Mouse (Mus musculus): ENCODE measurements around the gene Ddx56. TPM values are rescaled to one million over a fixed set of nuclear protein-coding genes. Genes with fewer than 3 reads are reported as not detected.

Gene Ddx56
- polyA plus RNA-seq (2014; fragmentation: Nextera tagmentation; extraction: Ambion mirVana) = 64.0 and 80.2 TPM in 2 replicates

DNA sequence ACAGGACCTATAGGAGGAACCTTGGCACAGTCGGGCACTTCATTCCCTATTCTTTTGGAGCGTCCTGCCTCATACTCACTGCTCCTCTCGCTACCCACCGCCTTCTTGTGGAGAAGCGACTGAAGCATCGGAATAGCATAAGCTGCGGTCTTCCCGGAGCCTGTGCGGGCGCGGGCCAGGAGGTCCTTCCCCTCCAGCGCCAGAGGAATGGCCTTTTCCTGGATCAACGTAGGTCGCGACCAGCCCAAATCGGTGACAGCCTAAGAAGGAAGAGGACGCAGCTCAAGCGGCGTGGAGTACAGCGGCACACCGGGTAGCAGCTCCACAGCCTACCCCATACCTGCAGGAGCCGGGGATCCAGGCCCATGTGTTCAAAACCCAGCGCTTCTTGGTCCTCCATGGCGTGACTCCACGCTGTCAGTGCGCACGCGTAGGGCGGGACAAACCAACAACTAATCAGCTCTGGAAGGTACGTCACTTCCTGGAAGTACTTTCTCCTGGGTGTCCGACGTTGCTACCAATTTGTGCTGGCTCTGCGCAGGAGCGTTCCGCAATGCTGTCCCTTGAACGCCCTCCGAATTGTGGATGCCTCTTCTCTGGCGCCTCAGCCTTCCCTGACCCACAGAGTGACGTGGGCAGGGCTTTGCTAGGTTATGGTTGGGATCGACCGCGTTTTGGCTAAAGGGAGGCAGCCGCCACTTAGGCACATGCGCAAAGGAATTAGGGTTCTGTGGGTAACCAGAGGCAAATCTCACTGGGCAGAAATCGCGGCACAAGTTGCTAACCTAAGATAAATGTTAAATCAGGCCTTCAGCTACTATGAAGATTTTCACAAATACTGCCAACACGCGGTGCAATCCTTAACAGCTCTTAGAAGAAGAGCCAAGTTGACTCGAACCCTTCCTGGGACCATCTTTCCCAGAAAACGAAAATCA is at the start of gene Ddx56:
Ddx56 (minus strand) TSS at position 453 of the 935 bp plus-strand sequence.
- 2% methylated on average over 50 of the region's 50 CpGs for WGBS
- ATAC-seq (ENCODE audit: low FRiP score, low TSS enrichment) (peak; percentile 95), DNase-seq (peak; percentile 98)
- peak within 1 kb of the TSS; percentile 95 for H3K27ac ChIP-seq (replicated peaks; ENCODE audit: low read depth, low read length)
- no peaks in the 10 kb centered on the region for H3K9me3 ChIP-seq (ENCODE audit: control insufficient read depth, low read length)
- peak within 1 kb of the TSS; percentile 75 for H3K9ac ChIP-seq (replicated peaks; ENCODE audit: low read length)
- H3K27me3 ChIP-seq (ENCODE audit: control insufficient read depth, insufficient read depth, low read length) = no peaks in the 10 kb centered on the region
- H3K4me1 ChIP-seq (ENCODE audit: control insufficient read depth, insufficient read depth, low read length) = peaks cover 16% of the 10 kb centered on the region
- peak within 1 kb of the TSS; percentile 96 for H3K4me3 ChIP-seq (replicated peaks; ENCODE audit: low read depth, low read length)
- H3K4me2 ChIP-seq (ENCODE audit: low read length) = peak within 1 kb of the TSS; percentile 95
- peaks cover 70% of the 10 kb centered on the region for H3K36me3 ChIP-seq (ENCODE audit: control insufficient read depth, insufficient read depth, low read length)

DNA sequence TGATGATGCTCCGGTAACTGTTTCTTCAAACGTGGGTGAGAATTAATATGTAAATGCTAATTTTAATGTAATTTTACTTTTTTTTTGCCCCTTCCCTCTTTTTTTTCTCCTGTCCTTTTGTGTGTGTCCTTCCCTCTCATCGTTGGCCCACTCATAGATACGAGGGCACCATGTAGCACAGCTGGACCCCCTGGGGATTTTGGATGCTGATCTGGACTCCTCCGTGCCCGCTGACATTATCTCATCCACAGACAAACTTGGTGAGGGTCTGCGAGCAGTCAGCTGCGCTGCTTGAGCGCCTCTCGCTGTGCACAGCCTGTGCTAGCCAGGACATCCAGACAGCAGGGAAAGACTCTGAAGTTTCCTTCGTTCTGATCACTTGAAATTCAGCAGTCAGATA is 49.2 kb upstream of the Ddx56 start:
- peaks cover 51% of the 10 kb centered on the region for H3K36me3 ChIP-seq (ENCODE audit: control insufficient read depth, insufficient read depth, low read length)
- no peak overlapping the region for H3K4me2 ChIP-seq (ENCODE audit: low read length)
- no peaks in the 10 kb centered on the region for H3K4me1 ChIP-seq (ENCODE audit: control insufficient read depth, insufficient read depth, low read length)
- DNase-seq = no peak
- no peak overlapping the region; the same call in 1 of the 2 replicates for H3K27ac ChIP-seq (replicated peaks; ENCODE audit: low read depth, low read length)
- no peak for ATAC-seq (ENCODE audit: low FRiP score, low TSS enrichment)
- H3K9ac ChIP-seq (replicated peaks; ENCODE audit: low read length) = no peak overlapping the region
- 86% methylated on average over 11 of the region's 11 CpGs for WGBS
- no peaks in the 10 kb centered on the region for H3K27me3 ChIP-seq (ENCODE audit: control insufficient read depth, insufficient read depth, low read length)
- H3K9me3 ChIP-seq (ENCODE audit: control insufficient read depth, low read length) = no peaks in the 10 kb centered on the region
- no peak overlapping the region for H3K4me3 ChIP-seq (replicated peaks; ENCODE audit: low read depth, low read length)

DNA sequence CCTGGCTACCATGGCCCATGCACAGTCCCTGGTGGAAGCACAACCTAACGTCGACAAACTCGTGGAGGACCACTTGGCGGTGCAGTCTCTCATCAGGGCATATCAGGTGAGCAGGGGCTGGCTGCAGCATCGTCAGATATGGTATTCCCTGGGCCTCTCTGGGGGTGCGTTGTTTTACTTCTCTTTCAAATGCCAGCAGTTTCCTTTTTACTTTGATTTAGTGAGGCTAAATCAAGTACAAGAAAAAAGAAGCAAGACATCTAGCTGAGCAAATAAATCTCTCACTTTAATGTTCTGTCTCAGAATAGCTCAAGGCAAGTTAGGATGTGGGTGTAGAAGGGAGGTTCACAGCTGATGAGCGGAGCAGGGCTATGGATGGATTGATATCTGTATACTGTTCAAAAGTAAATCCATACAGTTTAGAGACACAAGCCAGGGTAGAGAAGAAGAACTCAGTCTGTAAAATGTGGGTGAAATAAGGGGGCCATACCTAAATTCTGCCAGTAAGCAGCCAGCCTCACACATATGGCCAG is 46.4 kb upstream of the Ddx56 start:
- H3K9ac ChIP-seq (replicated peaks; ENCODE audit: low read length) = no peak overlapping the region
- WGBS = 91% methylated on average over 7 of the region's 7 CpGs
- H3K27ac ChIP-seq (replicated peaks; ENCODE audit: low read depth, low read length) = no peak overlapping the region
- no peaks in the 10 kb centered on the region for H3K4me1 ChIP-seq (ENCODE audit: control insufficient read depth, insufficient read depth, low read length)
- ATAC-seq (ENCODE audit: low FRiP score, low TSS enrichment) = no peak
- peaks cover 44% of the 10 kb centered on the region for H3K36me3 ChIP-seq (ENCODE audit: control insufficient read depth, insufficient read depth, low read length)
- no peaks in the 10 kb centered on the region for H3K9me3 ChIP-seq (ENCODE audit: control insufficient read depth, low read length)
- H3K4me2 ChIP-seq (ENCODE audit: low read length) = no peak overlapping the region
- no peak for DNase-seq
- no peak overlapping the region for H3K4me3 ChIP-seq (replicated peaks; ENCODE audit: low read depth, low read length)
- H3K27me3 ChIP-seq (ENCODE audit: control insufficient read depth, insufficient read depth, low read length) = no peaks in the 10 kb centered on the region

- WGBS = 97% methylated on average over 4 of the region's 4 CpGs
Observed at GRCm38 (mm10) chr11:6308181-6308580, 40.6 kb upstream of the Ddx56 start.

GRCm38 (mm10) chr11:6305943-6306430 is 38.4 kb upstream of the Ddx56 start:
- WGBS = 100% methylated on average over 1 of the region's 1 CpGs

More at GRCm38 (mm10) chr11:6308181-6308580, 40.6 kb upstream of the Ddx56 start:
- H3K4me2 ChIP-seq (ENCODE audit: low read length) = no peak overlapping the region
- H3K36me3 ChIP-seq (ENCODE audit: control insufficient read depth, insufficient read depth, low read length) = peaks cover 18% of the 10 kb centered on the region
- DNase-seq (no peak), ATAC-seq (ENCODE audit: low FRiP score, low TSS enrichment) (no peak)
- no peaks in the 10 kb centered on the region for H3K27me3 ChIP-seq (ENCODE audit: control insufficient read depth, insufficient read depth, low read length)
- H3K9ac ChIP-seq (replicated peaks; ENCODE audit: low read length) = no peak overlapping the region
- no peaks in the 10 kb centered on the region for H3K9me3 ChIP-seq (ENCODE audit: control insufficient read depth, low read length)
- no peak overlapping the region for H3K4me3 ChIP-seq (replicated peaks; ENCODE audit: low read depth, low read length)
- H3K4me1 ChIP-seq (ENCODE audit: control insufficient read depth, insufficient read depth, low read length) = no peaks in the 10 kb centered on the region
- no peak overlapping the region for H3K27ac ChIP-seq (replicated peaks; ENCODE audit: low read depth, low read length)

GRCm38 (mm10) chr11:6302793-6303192 is 35.2 kb upstream of the Ddx56 start:
- Histone ChIP-seq H3K27ac (replicated peaks; ENCODE audit: low read depth, low read length) (no peak overlapping the region), H3K36me3 (ENCODE audit: control insufficient read depth, insufficient read depth, low read length) (peaks cover 48% of the 10 kb centered on the region), H3K9me3 (ENCODE audit: control insufficient read depth, low read length) (no peaks in the 10 kb centered on the region), H3K27me3 (ENCODE audit: control insufficient read depth, insufficient read depth, low read length) (no peaks in the 10 kb centered on the region), H3K9ac (replicated peaks; ENCODE audit: low read length) (no peak overlapping the region), H3K4me2 (ENCODE audit: low read length) (no peak overlapping the region), H3K4me3 (replicated peaks; ENCODE audit: low read depth, low read length) (no peak overlapping the region), H3K4me1 (ENCODE audit: control insufficient read depth, insufficient read depth, low read length) (no peaks in the 10 kb centered on the region)
- DNase-seq (no peak), ATAC-seq (ENCODE audit: low FRiP score, low TSS enrichment) (no peak)
- 90% methylated on average over 2 of the region's 2 CpGs for WGBS

More at GRCm38 (mm10) chr11:6305943-6306430, 38.4 kb upstream of the Ddx56 start:
- H3K27ac ChIP-seq (replicated peaks; ENCODE audit: low read depth, low read length) = no peak overlapping the region
- no peak for DNase-seq
- peaks cover 24% of the 10 kb centered on the region for H3K36me3 ChIP-seq (ENCODE audit: control insufficient read depth, insufficient read depth, low read length)
- no peaks in the 10 kb centered on the region for H3K9me3 ChIP-seq (ENCODE audit: control insufficient read depth, low read length)
- H3K4me1 ChIP-seq (ENCODE audit: control insufficient read depth, insufficient read depth, low read length) = no peaks in the 10 kb centered on the region
- H3K4me3 ChIP-seq (replicated peaks; ENCODE audit: low read depth, low read length) = no peak overlapping the region
- H3K9ac ChIP-seq (replicated peaks; ENCODE audit: low read length) = no peak overlapping the region
- H3K27me3 ChIP-seq (ENCODE audit: control insufficient read depth, insufficient read depth, low read length) = no peaks in the 10 kb centered on the region
- H3K4me2 ChIP-seq (ENCODE audit: low read length) = no peak overlapping the region
- no peak for ATAC-seq (ENCODE audit: low FRiP score, low TSS enrichment)

DNA sequence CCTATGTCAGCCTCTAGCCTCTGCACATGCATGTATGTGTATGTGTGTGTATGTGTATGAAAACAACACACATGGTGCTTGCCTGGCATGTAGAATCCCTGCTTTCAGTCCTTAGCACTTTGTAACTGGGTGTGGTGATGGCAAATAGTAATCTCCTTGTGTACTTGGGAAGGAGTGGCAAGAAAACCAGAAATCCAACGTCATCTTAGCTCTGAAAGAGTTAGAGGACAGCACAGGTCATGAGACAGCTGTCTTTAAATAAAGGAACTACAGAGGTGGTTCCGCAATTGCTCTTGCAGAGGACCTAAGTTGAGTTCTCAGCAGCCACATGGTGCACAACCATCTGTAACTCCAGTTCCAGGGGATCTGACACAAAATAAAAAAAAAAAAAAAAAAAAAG is 31.9 kb upstream of the Ddx56 start:
- no peak overlapping the region for H3K4me3 ChIP-seq (replicated peaks; ENCODE audit: low read depth, low read length)
- peaks cover 48% of the 10 kb centered on the region for H3K36me3 ChIP-seq (ENCODE audit: control insufficient read depth, insufficient read depth, low read length)
- 89% methylated on average over 2 of the region's 2 CpGs for WGBS

DNA sequence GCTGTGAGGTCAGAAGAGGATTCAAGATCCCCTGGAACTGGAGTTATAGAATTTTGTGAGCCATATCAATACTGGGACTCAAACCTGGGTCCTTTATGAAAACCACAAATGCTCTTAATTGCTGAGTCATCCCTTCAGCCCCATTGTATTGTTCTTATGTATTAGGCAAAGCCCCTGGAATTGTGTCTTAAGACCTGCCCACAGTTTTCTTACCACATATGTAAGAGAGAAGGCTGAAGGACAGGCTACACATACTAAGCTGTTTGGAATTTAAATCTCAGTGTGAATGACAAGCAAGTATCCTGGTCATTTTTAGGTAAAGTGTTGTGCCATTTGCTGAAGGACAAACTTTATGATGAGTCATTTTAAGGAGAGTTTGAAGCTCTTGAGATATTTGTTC is 28.5 kb upstream of the Ddx56 start:
- no peak overlapping the region for H3K27ac ChIP-seq (replicated peaks; ENCODE audit: low read depth, low read length)
- ATAC-seq (ENCODE audit: low FRiP score, low TSS enrichment) (no peak), DNase-seq (no peak)
- H3K36me3 ChIP-seq (ENCODE audit: control insufficient read depth, insufficient read depth, low read length) = peaks cover 34% of the 10 kb centered on the region
- no peak overlapping the region for H3K4me2 ChIP-seq (ENCODE audit: low read length)
- no peak overlapping the region for H3K4me3 ChIP-seq (replicated peaks; ENCODE audit: low read depth, low read length)
- H3K4me1 ChIP-seq (ENCODE audit: control insufficient read depth, insufficient read depth, low read length) = peaks cover 4% of the 10 kb centered on the region
- no peak overlapping the region for H3K9ac ChIP-seq (replicated peaks; ENCODE audit: low read length)
- H3K27me3 ChIP-seq (ENCODE audit: control insufficient read depth, insufficient read depth, low read length) = no peaks in the 10 kb centered on the region
- H3K9me3 ChIP-seq (ENCODE audit: control insufficient read depth, low read length) = no peaks in the 10 kb centered on the region

More for the DNA sequence above, 31.9 kb upstream of the Ddx56 start:
- Histone ChIP-seq H3K27me3 (ENCODE audit: control insufficient read depth, insufficient read depth, low read length) (no peaks in the 10 kb centered on the region), H3K9ac (replicated peaks; ENCODE audit: low read length) (no peak overlapping the region), H3K4me2 (ENCODE audit: low read length) (no peak overlapping the region), H3K27ac (replicated peaks; ENCODE audit: low read depth, low read length) (no peak overlapping the region), H3K4me1 (ENCODE audit: control insufficient read depth, insufficient read depth, low read length) (no peaks in the 10 kb centered on the region), H3K9me3 (ENCODE audit: control insufficient read depth, low read length) (no peaks in the 10 kb centered on the region)
- DNase-seq (no peak), ATAC-seq (ENCODE audit: low FRiP score, low TSS enrichment) (no peak)
